Mouse (Mus musculus): ENCODE measurements at regions not wholly inside any gene's neighbourhood (a gene's known extent, or its start where the extent isn't known, plus 50 kb on each side); places are given as distances from the start of the nearest gene placed in this dataset.

GRCm38 (mm10) chr3:52498506-52499228 lies 230.5 kb downstream of the Foxo1 start:
- no peak for DNase-seq

GRCm38 (mm10) chr3:52496965-52497364 lies 228.8 kb downstream of the Foxo1 start:
- peak; percentile 20 for DNase-seq

GRCm38 (mm10) chr3:52495401-52495800 lies 227.3 kb downstream of the Foxo1 start:
- peak; percentile 90 for DNase-seq

GRCm38 (mm10) chr3:52494924-52495323 lies 226.8 kb downstream of the Foxo1 start:
- DNase-seq, result peak; percentile 80

GRCm38 (mm10) chr3:52479186-52479585 lies 211.1 kb downstream of the Foxo1 start:
- peak; percentile 44 for DNase-seq

- no peak for DNase-seq
Observed at GRCm38 (mm10) chr3:52469900-52470299, 201.8 kb downstream of the Foxo1 start.

GRCm38 (mm10) chr3:52469397-52469796 lies 201.3 kb downstream of the Foxo1 start:
- no peak for DNase-seq

- DNase-seq, result no peak
Observed at GRCm38 (mm10) chr3:52468326-52468725, 200.2 kb downstream of the Foxo1 start.

- no peak for DNase-seq
Observed at GRCm38 (mm10) chr3:52467876-52468275, 199.7 kb downstream of the Foxo1 start.

- no peak for DNase-seq
Observed at GRCm38 (mm10) chr3:52466984-52467565, 198.9 kb downstream of the Foxo1 start.

GRCm38 (mm10) chr3:52466571-52466970 lies 198.4 kb downstream of the Foxo1 start:
- DNase-seq, result no peak

GRCm38 (mm10) chr3:52463911-52464310 lies 195.8 kb downstream of the Foxo1 start:
- DNase-seq, result peak; percentile 65

- no peak for DNase-seq
Observed at GRCm38 (mm10) chr3:52454955-52455354, 186.8 kb downstream of the Foxo1 start.

GRCm38 (mm10) chr3:52453041-52453440 lies 184.9 kb downstream of the Foxo1 start:
- peak; percentile 33 for DNase-seq

GRCm38 (mm10) chr3:52452345-52452744 lies 184.2 kb downstream of the Foxo1 start:
- peak; percentile 86 for DNase-seq

GRCm38 (mm10) chr3:52446991-52447390 lies 178.9 kb downstream of the Foxo1 start:
- no peak for DNase-seq

GRCm38 (mm10) chr3:52446500-52446899 lies 178.4 kb downstream of the Foxo1 start:
- DNase-seq, result no peak

- no peak for DNase-seq
Observed at GRCm38 (mm10) chr3:52444420-52445119, 176.4 kb downstream of the Foxo1 start.

- DNase-seq, result peak; percentile 30
Observed at GRCm38 (mm10) chr3:52443856-52444255, 175.7 kb downstream of the Foxo1 start.

- DNase-seq, result no peak
Observed at GRCm38 (mm10) chr3:52429014-52429589, 161.0 kb downstream of the Foxo1 start.

GRCm38 (mm10) chr3:52422826-52423225 lies 154.7 kb downstream of the Foxo1 start:
- DNase-seq, result no peak

- DNase-seq, result no peak
Observed at GRCm38 (mm10) chr3:52416261-52416660, 148.1 kb downstream of the Foxo1 start.

GRCm38 (mm10) chr3:52415361-52415760 lies 147.2 kb downstream of the Foxo1 start:
- peak; percentile 58 for DNase-seq

- DNase-seq, result no peak
Observed at GRCm38 (mm10) chr3:52414017-52414416, 145.9 kb downstream of the Foxo1 start.

Data from kidney, adult 9 months (tissue).